Mouse (Mus musculus) gastrocnemius, adult 2 months (tissue): Measurements from ENCODE around the gene Nav1. TPM values are rescaled to one million over a fixed set of nuclear protein-coding genes. Genes with fewer than 3 reads are reported as not detected.
A peak's percentile ranks its signal among the peaks of the same experiment; 100 is the strongest.

Experiments
- DNase-seq: peaks from one replicate; pipeline ENCODE4 v3.0.0; 2022
- H3K27ac ChIP-seq: fragments of 200-600 bp; 2 replicates; pipeline ENCODE4 v1.8.1; 2022; ENCODE audit warnings: mild to moderate bottlenecking
- H3K4me3 ChIP-seq: fragments of 200-600 bp; 2 replicates; pipeline ENCODE4 v1.8.1; 2022; ENCODE audit warnings: mild to moderate bottlenecking, moderate library complexity
- CTCF ChIP-seq: fragments of 200-600 bp; IDR thresholded peaks from 2 replicates; pipeline ENCODE4 v1.8.1; 2022; ENCODE audit warnings: antibody characterized with exemption, mild to moderate bottlenecking, moderate library complexity
- intact Hi-C: fragments of 180-260 bp; cut with DNase I; formaldehyde crosslinking; loops from one replicate; pipeline ENCODE4 v1.15.1; 2025
- total RNA-seq, 2 experiments: library from RNA; stranded (reverse); gene quantifications; 2 replicates each; pipeline ENCODE4 v1.2.3; 2021

The Nav1 gene
- total RNA-seq, 2 experiments from 2014 or later = 9.7 to 11.5 TPM

GRCm38 (mm10) chr1:135632199-135632598 lies 25.1 kb upstream of the Nav1 start:
- TF ChIP-seq CTCF = no peak
- intact Hi-C loops = no loop called here
- Histone ChIP-seq H3K4me3 (peak overlapping the region; percentile 40), H3K27ac (peak overlapping the region; percentile 63)
- no peak for DNase-seq

GRCm38 (mm10) chr1:135631515-135631914 lies 24.4 kb upstream of the Nav1 start:
- peak; percentile 85 for DNase-seq
- intact Hi-C loops = no loop called here
- H3K4me3 ChIP-seq = peak overlapping the region; percentile 40
- H3K27ac ChIP-seq = peak overlapping the region; percentile 76
- no peak for TF ChIP-seq CTCF

DNA sequence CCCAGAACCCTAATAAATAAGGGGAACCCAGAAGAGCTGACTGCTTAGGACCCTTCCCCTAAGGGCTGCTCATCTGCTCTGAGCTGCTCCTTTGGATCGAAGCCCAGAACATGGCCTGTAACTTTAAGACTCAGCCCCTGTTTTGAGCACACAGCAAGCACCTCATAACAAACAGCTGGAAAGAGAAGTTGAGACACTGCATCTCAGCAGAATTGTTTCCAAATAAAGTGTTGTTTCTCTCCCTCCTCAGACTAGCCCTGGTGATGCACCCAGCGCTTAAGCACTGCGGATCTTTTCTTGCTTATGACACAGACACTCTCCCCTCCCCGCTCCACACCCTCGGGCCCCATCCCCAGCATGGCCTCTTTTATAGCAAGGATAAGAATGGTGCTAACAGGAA lies 22.8 kb upstream of the Nav1 start:
- TF ChIP-seq CTCF = no peak
- Histone ChIP-seq H3K27ac (peak overlapping the region; percentile 76), H3K4me3 (no peak overlapping the region)
- intact Hi-C loops = no loop called here
- DNase-seq = no peak

GRCm38 (mm10) chr1:135626218-135626617 lies 19.1 kb upstream of the Nav1 start:
- no peak for DNase-seq
- intact Hi-C loops = no loop called here
- no peak overlapping the region for H3K27ac ChIP-seq
- TF ChIP-seq CTCF = no peak
- H3K4me3 ChIP-seq = no peak overlapping the region

DNA sequence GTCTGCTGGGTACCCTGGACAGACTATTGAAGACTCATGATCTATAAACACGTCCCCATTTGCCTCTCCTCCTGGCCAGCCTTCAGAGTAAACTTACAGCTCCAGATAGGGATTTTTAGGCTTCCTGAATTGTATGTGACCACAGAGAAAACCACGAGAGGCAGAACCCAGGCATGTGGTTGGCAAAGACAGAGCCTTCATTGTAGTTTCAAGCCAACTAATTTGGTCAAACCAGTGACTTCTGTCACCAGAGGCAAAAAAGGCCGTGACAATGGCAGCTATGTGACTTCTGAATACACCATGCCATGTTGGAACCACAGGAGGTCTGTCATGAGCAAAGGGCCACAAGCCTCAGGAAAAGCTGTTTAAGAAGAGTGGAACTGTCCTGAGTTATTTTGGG lies 18.6 kb upstream of the Nav1 start:
- DNase-seq = no peak
- no peak overlapping the region for H3K4me3 ChIP-seq
- no peak for TF ChIP-seq CTCF
- intact Hi-C loops = no loop called here
- H3K27ac ChIP-seq = no peak overlapping the region

DNA sequence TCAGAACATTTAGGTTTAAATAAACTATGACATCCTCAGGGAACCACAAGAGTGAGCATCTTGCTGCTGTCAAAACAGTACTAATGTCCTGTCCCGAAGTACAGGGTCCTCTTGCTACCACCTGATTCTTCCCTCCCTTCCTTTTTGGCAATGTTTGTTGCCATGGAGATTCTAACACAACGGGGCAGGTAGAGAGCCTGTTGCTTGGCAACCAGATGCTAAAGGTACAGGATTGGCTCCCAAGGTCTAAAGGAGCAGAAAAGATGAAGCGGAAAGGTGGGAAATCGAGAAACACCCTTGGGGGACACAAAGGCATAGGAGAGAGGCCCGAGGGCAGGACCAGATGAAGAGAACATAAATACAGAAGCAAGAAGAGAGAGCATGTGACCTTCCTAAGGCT lies 17.6 kb upstream of the Nav1 start:
- intact Hi-C loops = no loop called here
- no peak for TF ChIP-seq CTCF
- Histone ChIP-seq H3K4me3 (no peak overlapping the region), H3K27ac (no peak overlapping the region)
- DNase-seq = no peak

DNA sequence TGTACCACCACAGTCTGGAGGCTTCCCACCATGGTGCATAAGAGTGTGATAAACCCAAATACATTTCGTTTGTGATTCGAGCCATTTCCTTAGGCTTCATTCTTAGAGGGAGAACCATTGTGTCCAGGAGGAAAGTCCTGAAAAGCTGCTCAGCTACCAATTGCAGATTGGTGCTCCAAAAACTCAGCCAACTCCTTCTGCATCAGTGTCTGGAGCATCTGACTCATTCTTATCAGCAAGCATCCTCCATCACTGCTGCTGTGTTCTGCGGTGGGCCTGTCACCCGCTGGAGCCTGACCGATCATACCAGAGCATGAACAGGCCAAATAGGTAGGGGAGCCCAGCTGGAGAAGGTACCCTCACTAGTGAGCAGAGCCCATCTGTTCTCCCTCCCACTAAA lies 16.0 kb upstream of the Nav1 start:
- intact Hi-C loops = no loop called here
- TF ChIP-seq CTCF = no peak
- no peak for DNase-seq
- no peak overlapping the region for H3K4me3 ChIP-seq
- H3K27ac ChIP-seq = no peak overlapping the region

DNA sequence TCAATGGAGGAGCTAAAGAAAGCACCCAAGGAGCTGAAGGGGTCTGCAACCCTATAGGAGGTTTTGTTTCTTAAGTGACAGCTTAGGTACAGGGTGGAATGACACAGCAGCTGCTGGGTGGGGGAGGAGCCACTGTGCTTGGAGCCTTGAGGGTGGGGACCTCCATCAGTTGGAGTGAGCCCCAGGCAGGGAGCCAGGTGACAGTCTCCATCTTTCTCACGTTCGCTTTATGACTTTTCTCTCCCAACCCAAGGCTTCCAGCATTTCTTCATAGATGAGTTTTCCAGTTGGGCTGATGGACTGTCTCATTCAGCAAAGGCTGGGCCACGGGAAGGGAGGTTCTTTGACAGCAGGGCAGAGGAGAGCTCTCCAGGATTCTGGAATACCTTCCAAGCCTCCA lies 14.2 kb upstream of the Nav1 start:
- no peak for TF ChIP-seq CTCF
- intact Hi-C loops = no loop called here
- DNase-seq = peak; percentile 42
- H3K4me3 ChIP-seq = no peak overlapping the region
- H3K27ac ChIP-seq = no peak overlapping the region

DNA sequence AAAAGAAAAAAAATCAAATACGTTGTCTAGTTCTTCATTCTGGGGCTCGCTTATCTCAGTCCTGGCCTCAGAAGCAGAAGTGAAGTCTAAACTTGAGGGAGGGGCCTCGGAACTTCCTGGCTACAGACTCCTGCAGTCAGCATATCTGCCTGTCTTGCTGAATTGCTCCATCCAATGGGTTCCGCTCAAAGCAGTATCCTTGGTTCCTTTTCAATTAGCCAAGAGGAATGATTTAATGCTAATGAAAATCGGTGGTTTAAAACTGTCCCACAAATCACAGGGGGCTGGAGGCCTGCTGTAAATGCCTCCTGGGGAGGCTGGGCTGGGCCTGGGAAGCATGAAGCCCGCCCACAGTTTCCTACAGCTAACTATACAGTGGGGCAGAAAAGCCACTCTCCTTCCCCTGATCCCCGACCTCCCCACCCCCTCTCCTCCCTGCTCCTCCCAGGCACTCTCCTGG lies 12.9 kb upstream of the Nav1 start:
- no peak for DNase-seq
- H3K4me3 ChIP-seq = no peak overlapping the region
- H3K27ac ChIP-seq = peak overlapping the region; percentile 31; the same call in 1 of the 2 replicates
- intact Hi-C loops = no loop called here
- TF ChIP-seq CTCF = no peak

GRCm38 (mm10) chr1:135619130-135619529 lies 12.0 kb upstream of the Nav1 start:
- intact Hi-C loops = no loop called here
- Histone ChIP-seq H3K27ac (peak overlapping the region; percentile 49), H3K4me3 (no peak overlapping the region)
- DNase-seq = no peak
- TF ChIP-seq CTCF = no peak

- intact Hi-C loops = no loop called here
- DNase-seq = no peak
- Histone ChIP-seq H3K4me3 (no peak overlapping the region), H3K27ac (no peak overlapping the region)
- TF ChIP-seq CTCF = no peak
Measured at GRCm38 (mm10) chr1:135617344-135617743, 10.2 kb upstream of the Nav1 start.

- peak; percentile 84 for DNase-seq
- intact Hi-C loops = no loop called here
Measured at GRCm38 (mm10) chr1:135615715-135616641, 8.9 kb upstream of the Nav1 start.

DNA sequence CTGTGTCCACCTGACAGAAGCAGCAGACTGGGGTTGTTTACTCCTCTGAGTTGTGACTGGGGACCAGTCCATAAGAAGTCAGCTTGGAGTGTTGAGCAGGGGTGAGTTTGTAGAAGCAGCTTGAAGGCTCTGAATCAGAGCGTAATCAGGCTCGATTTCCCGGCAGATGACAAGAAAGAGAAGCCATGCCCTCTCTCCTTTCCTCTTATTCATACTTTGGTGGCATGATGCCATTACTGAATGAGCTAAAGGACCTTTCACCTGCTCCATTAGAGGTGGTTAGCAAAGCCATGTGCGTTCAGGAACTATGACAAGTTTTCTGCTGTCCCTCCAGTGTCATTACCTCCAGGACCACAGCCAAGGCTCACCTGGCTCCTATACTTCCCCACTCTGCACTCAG lies 2.5 kb upstream of the Nav1 start:
- intact Hi-C loops = no loop called here
- DNase-seq = no peak
- no peak overlapping the region for H3K27ac ChIP-seq
- TF ChIP-seq CTCF = no peak
- H3K4me3 ChIP-seq = no peak overlapping the region

More at GRCm38 (mm10) chr1:135615715-135616641, 8.9 kb upstream of the Nav1 start:
- H3K4me3 ChIP-seq = no peak overlapping the region
- H3K27ac ChIP-seq = no peak overlapping the region
- no peak for TF ChIP-seq CTCF
